Mouse (Mus musculus): ENCODE results near the gene Hpd.

DNA sequence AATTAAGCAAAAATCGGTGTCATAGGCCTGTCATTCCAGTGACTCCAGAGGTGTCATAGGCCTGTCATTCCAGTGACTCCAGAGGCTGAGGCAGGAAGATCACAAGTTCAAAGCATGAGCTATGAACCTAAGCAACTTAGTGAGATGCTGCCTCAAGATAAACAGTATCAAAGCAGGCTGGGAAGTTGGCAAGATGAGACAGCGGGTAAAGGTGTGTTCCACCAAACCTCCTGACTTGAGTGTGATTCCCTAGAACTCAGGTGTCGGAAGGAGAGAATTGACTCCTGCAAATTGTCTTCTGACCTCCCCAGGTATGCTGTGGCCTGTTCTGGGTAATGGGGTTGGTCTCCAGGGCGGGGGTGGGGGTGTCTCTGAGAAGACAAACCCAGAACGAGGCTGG lies 13.2 kb downstream of the Hpd start, which contains the start of gene Psmd9:
- TF ChIP-seq CTCF (IDR thresholded peaks at IDR 0.05; ENCODE audit: borderline replicate concordance, extremely low read depth, insufficient read depth, insufficient read length) (no peak), POLR2A (IDR thresholded peaks at IDR 0.05; ENCODE audit: borderline replicate concordance, extremely low read depth, insufficient read depth, insufficient read length, poor library complexity, severe bottlenecking) (no peak)
